In genomic region chr6:144997229-144997628, GRCm38 (mm10) we compare ENCODE assay signal across 12 mouse cellular contexts.
DNase-seq lines count a peak whose midpoint lies in the region; ATAC-seq and TF ChIP-seq lines count a peak whose summit lies in the region.
"Had no signal": no experiment of that assay in that cellular context is flagged by ENCODE, and none has a peak within 500 bp of the region (broad histone marks: within the 10 kb centered on the region; RNA-seq: fewer than 3 reads in every experiment).

No protein-coding gene starts in this region.

- H3K9me3 ChIP-seq in embryonic facial prominence, embryonic 11.5 days (replicated peaks; ENCODE audit: control insufficient read depth, low read length) = no peaks in the 10 kb centered on the region
- no peaks in the 10 kb centered on the region for H3K9me3 ChIP-seq in embryonic facial prominence, embryonic 10.5 days
- no peaks in the 10 kb centered on the region for H3K9me3 ChIP-seq in liver, embryonic 14.5 days (ENCODE audit: control insufficient read depth, low read length)
- H3K9me3 ChIP-seq in liver, embryonic 12.5 days (replicated peaks) = no peaks in the 10 kb centered on the region
- H3K9me3 ChIP-seq: limb, embryonic 10.5 days had no signal

- H3K27me3 ChIP-seq in embryonic facial prominence, embryonic 11.5 days (ENCODE audit: control insufficient read depth, insufficient read depth, low read length) = no peaks in the 10 kb centered on the region
- H3K27me3 ChIP-seq in embryonic facial prominence, embryonic 10.5 days (replicated peaks; ENCODE audit: low read depth, poor library complexity, severe bottlenecking) = no peaks in the 10 kb centered on the region
- no peaks in the 10 kb centered on the region for H3K27me3 ChIP-seq in liver, embryonic 14.5 days (ENCODE audit: control insufficient read depth, insufficient read depth, low read length)
- H3K27me3 ChIP-seq in liver, embryonic 12.5 days (replicated peaks) = no peaks in the 10 kb centered on the region
- no peaks in the 10 kb centered on the region for H3K27me3 ChIP-seq in Patski

- WGBS in embryonic facial prominence, embryonic 11.5 days = 82% methylated on average over 3 of the region's 3 CpGs
- WGBS in embryonic facial prominence, embryonic 10.5 days = 96% methylated on average over 3 of the region's 3 CpGs
- WGBS in liver, embryonic 14.5 days (ENCODE audit: insufficient replicate concordance) = 68% methylated on average over 3 of the region's 3 CpGs
- 71% methylated on average over 3 of the region's 3 CpGs for WGBS in liver, embryonic 12.5 days (ENCODE audit: insufficient replicate concordance)

- no peak for ATAC-seq in embryonic facial prominence, embryonic 11.5 days (replicated peaks; ENCODE audit: insufficient number of reproducible peaks, low FRiP score, low TSS enrichment, low read depth)
- ATAC-seq in liver, embryonic 14.5 days (ENCODE audit: insufficient read depth) = no peak
- no peak for ATAC-seq in liver, embryonic 12.5 days
- no peak for ATAC-seq in Patski
- ATAC-seq in megakaryocyte-erythroid progenitor cell, adult 5-6 weeks (replicated peaks; ENCODE audit: low FRiP score, low TSS enrichment, poor library complexity, severe bottlenecking) = peak; percentile 66; the same call in 1 of the 2 replicates

- CTCF ChIA-PET in Patski (lab: Charles Lee) = interaction anchor here (0.8 to 1.3 kb wide), 6 partner anchors 9 to 1768 kb away, joined by 3 to 4 read pairs (median 3); no protein-coding TSS in a partner anchor

- no peak overlapping the region for H3K4me2 ChIP-seq in embryonic facial prominence, embryonic 11.5 days (ENCODE audit: low read depth, low read length)
- no peak overlapping the region for H3K4me2 ChIP-seq in liver, embryonic 14.5 days (ENCODE audit: low read depth)
- H3K4me2 ChIP-seq in liver, embryonic 12.5 days = no peak overlapping the region

- POLR2A ChIA-PET in Patski (lab: Charles Lee) = interaction anchor here (0.5 kb wide), 1 partner anchor 35 kb away, joined by 3 read pairs; no protein-coding TSS in a partner anchor

- peak; percentile 41 for TF ChIP-seq CTCF in liver, embryonic 14.5 days (IDR thresholded peaks at IDR 0.05; ENCODE audit: low read depth)
- TF ChIP-seq CTCF in Patski (IDR thresholded peaks at IDR 0.05) = peak; percentile 19

- no peak overlapping the region for H3K4me3 ChIP-seq in embryonic facial prominence, embryonic 11.5 days (ENCODE audit: low read depth, low read length)
- H3K4me3 ChIP-seq in embryonic facial prominence, embryonic 10.5 days = no peak overlapping the region
- H3K4me3 ChIP-seq in liver, embryonic 14.5 days (ENCODE audit: insufficient read depth in 1 of 2, low read depth in 2 of 2, low read length in 2 of 2) = no peak overlapping the region
- no peak overlapping the region for H3K4me3 ChIP-seq in liver, embryonic 12.5 days
- H3K4me3 ChIP-seq: limb, embryonic 10.5 days had no signal

- H3K9ac ChIP-seq in embryonic facial prominence, embryonic 11.5 days (replicated peaks; ENCODE audit: low read length) = no peak overlapping the region
- no peak overlapping the region for H3K9ac ChIP-seq in liver, embryonic 14.5 days (replicated peaks)
- no peak overlapping the region for H3K9ac ChIP-seq in liver, embryonic 12.5 days

- DNase-seq in embryonic facial prominence, embryonic 11.5 days (ENCODE audit: low spot score) = peak; percentile 33
- DNase-seq in embryonic facial prominence, embryonic 10.5 days (ENCODE audit: low spot score) = no peak
- no peak for DNase-seq in liver, embryonic 14.5 days (ENCODE audit: low read depth in 3 of 3, low spot score in 3 of 3)
- no peak for DNase-seq in Patski (ENCODE audit: low read depth, low spot score)
- no peak for DNase-seq in left cerebral cortex, adult 11 months (ENCODE audit: low spot score)
- DNase-seq in adrenal gland, adult 8-10 months = no peak
- DNase-seq: gastrocnemius, postnatal 14 days; heart, postnatal 4 days; kidney, postnatal 25 days had no signal

- no peak for TF ChIP-seq EP300 in liver, embryonic 14.5 days (IDR thresholded peaks at IDR 0.05; ENCODE audit: low read depth)

- no peak overlapping the region for H3K27ac ChIP-seq in embryonic facial prominence, embryonic 11.5 days (replicated peaks; ENCODE audit: low read depth, low read length)
- H3K27ac ChIP-seq in embryonic facial prominence, embryonic 10.5 days (replicated peaks) = no peak overlapping the region
- H3K27ac ChIP-seq in liver, embryonic 14.5 days = no peak overlapping the region
- no peak overlapping the region for H3K27ac ChIP-seq in liver, embryonic 12.5 days
- H3K27ac ChIP-seq: limb, embryonic 10.5 days had no signal

- no peaks in the 10 kb centered on the region for H3K36me3 ChIP-seq in embryonic facial prominence, embryonic 11.5 days (replicated peaks; ENCODE audit: control insufficient read depth, insufficient read depth, low read depth, low read length)
- peaks cover 48% of the 10 kb centered on the region for H3K36me3 ChIP-seq in embryonic facial prominence, embryonic 10.5 days (replicated peaks)
- no peaks in the 10 kb centered on the region for H3K36me3 ChIP-seq in liver, embryonic 14.5 days (replicated peaks; ENCODE audit: control insufficient read depth, insufficient read depth, low read depth)
- no peaks in the 10 kb centered on the region for H3K36me3 ChIP-seq in liver, embryonic 12.5 days

- in situ Hi-C loops in Patski (cut with MboI; ENCODE audit: low pct_unique_long_range_greater_than_20kb) = no loop called here

- H3K4me1 ChIP-seq in embryonic facial prominence, embryonic 11.5 days (ENCODE audit: control insufficient read depth, insufficient read depth, low read length) = no peaks in the 10 kb centered on the region
- peaks cover 3% of the 10 kb centered on the region for H3K4me1 ChIP-seq in embryonic facial prominence, embryonic 10.5 days
- H3K4me1 ChIP-seq in liver, embryonic 14.5 days (replicated peaks; ENCODE audit: control insufficient read depth in 2 of 2, insufficient read depth in 2 of 2, low read length in 1 of 2) = no peaks in the 10 kb centered on the region
- no peaks in the 10 kb centered on the region for H3K4me1 ChIP-seq in liver, embryonic 12.5 days
